Mouse (Mus musculus) T-helper 2 cell (primary cell): ENCODE measurements at regions not wholly inside any gene's neighbourhood (a gene's known extent, or its start where the extent isn't known, plus 50 kb on each side); places are given as distances from the start of the nearest gene placed in this dataset.
"Not testable (repeated sequence)": the region's sequence is repeated elsewhere in the genome, so short reads cannot be mapped to it uniquely, and the experiment has no call there.

Source experiments
- in situ Hi-C: fragments of 300-600 bp; cut with MboI, MseI; formaldehyde crosslinking; loops from one replicate; pipeline ENCODE4 v1.15.1; 2025; ENCODE audit warnings: high pct_unique_total_duplicates

GRCm38 (mm10) chr10:117501426-117501825, 121.6 kb upstream of the Cpsf6 start:
- in situ Hi-C loops, result no loop called here

GRCm38 (mm10) chr10:117500457-117501108, 120.8 kb upstream of the Cpsf6 start:
- in situ Hi-C loops, result no loop called here

- in situ Hi-C loops, result no loop called here
Observed at GRCm38 (mm10) chr10:117499864-117500453, 120.1 kb upstream of the Cpsf6 start.

- in situ Hi-C loops, result no loop called here
Observed at GRCm38 (mm10) chr10:117499177-117499863, 119.5 kb upstream of the Cpsf6 start.

- in situ Hi-C loops, result no loop called here
Observed at GRCm38 (mm10) chr10:117498497-117498896, 118.7 kb upstream of the Cpsf6 start.

GRCm38 (mm10) chr10:117497565-117498256, 117.9 kb upstream of the Cpsf6 start:
- in situ Hi-C loops, result no loop called here

- in situ Hi-C loops, result not testable (repeated sequence)
Observed at GRCm38 (mm10) chr10:117497082-117497481, 117.3 kb upstream of the Cpsf6 start.

GRCm38 (mm10) chr10:117496064-117497011, 116.5 kb upstream of the Cpsf6 start:
- in situ Hi-C loops, result no loop called here

- in situ Hi-C loops, result no loop called here
Observed at GRCm38 (mm10) chr10:117494171-117494701, 114.4 kb upstream of the Cpsf6 start.

GRCm38 (mm10) chr10:117493824-117494121, 114.0 kb upstream of the Cpsf6 start:
- in situ Hi-C loops, result no loop called here

GRCm38 (mm10) chr10:117493091-117493823, 113.4 kb upstream of the Cpsf6 start:
- in situ Hi-C loops, result no loop called here

- in situ Hi-C loops, result no loop called here
Observed at GRCm38 (mm10) chr10:117492391-117492990, 112.7 kb upstream of the Cpsf6 start.

GRCm38 (mm10) chr10:117491711-117492110, 111.9 kb upstream of the Cpsf6 start:
- in situ Hi-C loops, result no loop called here

- in situ Hi-C loops, result no loop called here
Observed at GRCm38 (mm10) chr10:117490851-117491595, 111.2 kb upstream of the Cpsf6 start.

GRCm38 (mm10) chr10:117483091-117483600, 103.3 kb upstream of the Cpsf6 start:
- in situ Hi-C loops, result no loop called here

- in situ Hi-C loops, result no loop called here
Observed at GRCm38 (mm10) chr10:117482361-117482760, 102.5 kb upstream of the Cpsf6 start.

- in situ Hi-C loops, result no loop called here
Observed at GRCm38 (mm10) chr10:117481341-117481990, 101.7 kb upstream of the Cpsf6 start.

- in situ Hi-C loops, result no loop called here
Observed at GRCm38 (mm10) chr10:117480456-117480850, 100.6 kb upstream of the Cpsf6 start.
